Mouse (Mus musculus) kidney, postnatal 36 days (tissue): ENCODE measurements at regions not wholly inside any gene's neighbourhood (a gene's known extent, or its start where the extent isn't known, plus 50 kb on each side); places are given as distances from the start of the nearest gene placed in this dataset.
"Not testable (repeated sequence)": the region's sequence is repeated elsewhere in the genome, so short reads cannot be mapped to it uniquely, and the experiment has no call there.

Source experiments
- DNase-seq, 2 experiments: peaks; one replicate each; pipeline ENCODE4 v3.0.0; 2021 to 2022; ENCODE audit warnings: mixed read lengths in 2 of 2

DNA sequence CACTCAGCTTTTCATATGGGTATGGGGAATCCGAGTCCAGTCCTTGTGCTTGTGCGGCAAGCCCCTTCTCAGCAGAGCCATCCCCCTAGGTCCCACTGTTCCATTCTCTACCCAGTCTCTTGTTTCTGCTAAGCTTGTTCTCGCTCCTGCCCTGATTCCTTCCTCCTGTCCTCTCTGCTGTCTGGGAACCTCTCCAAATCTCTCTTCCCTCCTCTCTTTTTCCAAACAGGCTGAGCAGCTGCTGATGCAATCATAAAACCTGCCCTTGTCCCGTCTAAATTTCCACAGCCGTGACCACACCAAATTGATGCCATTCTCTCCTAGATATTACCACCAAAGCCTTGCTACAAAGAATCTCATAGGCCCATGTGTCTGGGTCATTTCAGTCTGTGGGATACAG is 103.4 kb upstream of the Gcfc2 start:
- DNase-seq: no peak

DNA sequence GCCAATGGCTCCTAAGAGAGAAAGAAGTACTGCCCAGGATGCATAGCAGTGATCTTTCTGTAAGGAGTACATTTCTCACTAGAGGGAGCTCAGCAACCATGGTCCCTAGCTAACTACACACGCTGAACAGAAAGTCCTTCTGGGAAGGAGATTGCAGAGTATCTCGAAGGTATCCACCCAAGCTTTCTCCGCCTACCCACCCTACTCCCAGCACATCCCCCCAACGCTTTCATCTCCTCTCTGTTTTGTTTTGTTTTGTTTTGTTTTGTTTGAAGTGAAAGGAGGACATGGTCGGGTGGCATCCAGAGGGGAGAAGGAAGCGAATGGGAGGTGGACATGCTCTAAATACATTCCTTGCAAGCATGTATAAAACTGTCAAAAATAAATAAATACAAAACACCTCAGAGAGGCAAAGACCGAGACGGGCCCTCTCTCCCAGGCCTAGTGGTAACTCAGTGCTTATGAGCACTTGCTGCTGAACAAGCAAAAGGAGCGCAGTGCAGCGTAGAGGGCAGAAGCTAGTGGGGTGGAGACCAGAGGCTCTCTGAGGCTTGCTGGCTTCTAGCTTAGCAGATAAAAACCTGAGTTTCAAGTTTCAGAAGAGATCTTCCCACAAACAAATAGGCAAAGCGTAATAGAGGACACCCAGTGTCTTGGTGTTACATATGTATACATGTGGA is 83.9 kb upstream of the Gcfc2 start:
- peak; percentile 22 to 26 for DNase-seq

DNA sequence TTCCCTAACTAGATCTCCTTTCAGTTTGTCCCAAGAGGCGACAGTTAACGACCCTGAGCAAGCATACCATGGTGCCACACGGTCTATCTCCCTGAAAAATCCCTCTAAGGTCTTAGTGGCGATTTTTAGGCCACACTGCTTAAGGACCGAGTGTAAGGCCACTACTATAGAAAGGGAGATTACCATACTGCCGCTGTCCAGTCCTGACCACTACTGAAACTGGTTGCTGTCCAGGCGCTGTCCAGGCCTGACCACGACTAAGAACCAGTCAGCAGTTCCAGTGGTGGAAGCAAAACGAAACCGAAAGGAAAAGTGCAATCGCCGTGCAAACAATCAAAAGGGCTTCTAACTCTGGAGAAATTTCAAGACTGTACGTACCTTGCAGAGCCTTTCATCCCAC is 55.3 kb upstream of the Gcfc2 start:
- not testable (repeated sequence) for DNase-seq
